Mouse (Mus musculus): ENCODE results near the gene Rpl23a. TPM values are rescaled to one million over a fixed set of nuclear protein-coding genes. Genes with fewer than 3 reads are reported as not detected.
A peak's percentile ranks its signal among the peaks of the same experiment; 100 is the strongest.

Rpl23a gene
- polyA plus RNA-seq, 1 experiment from 2014 or later = 1,650 TPM

- Histone ChIP-seq H3K4me1 (ENCODE audit: control insufficient read depth, insufficient read depth, low read length) (peaks cover 32% of the 10 kb centered on the region), H3K27me3 (ENCODE audit: control insufficient read depth, insufficient read depth, low read length) (no peaks in the 10 kb centered on the region)
Observed at GRCm38 (mm10) chr11:78179438-78179999, 3.9 kb downstream of the Rpl23a start.

GRCm38 (mm10) chr11:78178859-78179437 is 4.4 kb downstream of the Rpl23a start:
- WGBS = under 1% methylated on average over 29 of the region's 29 CpGs
- Histone ChIP-seq H3K27me3 (ENCODE audit: control insufficient read depth, insufficient read depth, low read length) (no peaks in the 10 kb centered on the region), H3K4me2 (replicated peaks; ENCODE audit: low read depth, low read length) (peak overlapping the region; percentile 59), H3K9ac (ENCODE audit: low read depth, low read length) (peak overlapping the region; percentile 69), H3K4me1 (ENCODE audit: control insufficient read depth, insufficient read depth, low read length) (peaks cover 32% of the 10 kb centered on the region), H3K36me3 (ENCODE audit: control insufficient read depth, insufficient read depth, low read length) (peaks cover 34% of the 10 kb centered on the region), H3K27ac (ENCODE audit: low read depth, low read length) (peak overlapping the region; percentile 98), H3K9me3 (ENCODE audit: control insufficient read depth, low read length) (no peaks in the 10 kb centered on the region), H3K4me3 (ENCODE audit: low read length) (peak overlapping the region; percentile 60)
- ATAC-seq (ENCODE audit: low FRiP score, low TSS enrichment) = no peak; the same call in 1 of the 2 replicates

More at GRCm38 (mm10) chr11:78179438-78179999, 3.9 kb downstream of the Rpl23a start:
- Histone ChIP-seq H3K9me3 (ENCODE audit: control insufficient read depth, low read length) (no peaks in the 10 kb centered on the region), H3K9ac (ENCODE audit: low read depth, low read length) (peak overlapping the region; percentile 69), H3K4me3 (ENCODE audit: low read length) (peak overlapping the region; percentile 60), H3K36me3 (ENCODE audit: control insufficient read depth, insufficient read depth, low read length) (peaks cover 34% of the 10 kb centered on the region), H3K27ac (ENCODE audit: low read depth, low read length) (peak overlapping the region; percentile 98; the same call in 1 of the 2 replicates), H3K4me2 (replicated peaks; ENCODE audit: low read depth, low read length) (peak overlapping the region; percentile 59)
- no peak for ATAC-seq (ENCODE audit: low FRiP score, low TSS enrichment)
- WGBS = 28% methylated on average over 8 of the region's 8 CpGs

- Histone ChIP-seq H3K4me1 (ENCODE audit: control insufficient read depth, insufficient read depth, low read length) (peaks cover 32% of the 10 kb centered on the region), H3K27me3 (ENCODE audit: control insufficient read depth, insufficient read depth, low read length) (no peaks in the 10 kb centered on the region), H3K27ac (ENCODE audit: low read depth, low read length) (peak overlapping the region; percentile 98), H3K9ac (ENCODE audit: low read depth, low read length) (peak overlapping the region; percentile 69), H3K4me2 (replicated peaks; ENCODE audit: low read depth, low read length) (peak overlapping the region; percentile 59), H3K36me3 (ENCODE audit: control insufficient read depth, insufficient read depth, low read length) (peaks cover 34% of the 10 kb centered on the region), H3K9me3 (ENCODE audit: control insufficient read depth, low read length) (no peaks in the 10 kb centered on the region), H3K4me3 (ENCODE audit: low read length) (peak overlapping the region; percentile 60)
- under 1% methylated on average over 66 of the region's 84 CpGs for WGBS
- ATAC-seq (ENCODE audit: low FRiP score, low TSS enrichment) = peak; percentile 75
Observed at GRCm38 (mm10) chr11:78177903-78178858, 5.2 kb downstream of the Rpl23a start.

GRCm38 (mm10) chr11:78177437-78177836 is 5.9 kb downstream of the Rpl23a start:
- H3K36me3 ChIP-seq (ENCODE audit: control insufficient read depth, insufficient read depth, low read length) = peaks cover 35% of the 10 kb centered on the region
- H3K4me2 ChIP-seq (replicated peaks; ENCODE audit: low read depth, low read length) = peak overlapping the region; percentile 59
- H3K4me1 ChIP-seq (ENCODE audit: control insufficient read depth, insufficient read depth, low read length) = peaks cover 32% of the 10 kb centered on the region
- under 1% methylated on average over 10 of the region's 10 CpGs for WGBS
- H3K27me3 ChIP-seq (ENCODE audit: control insufficient read depth, insufficient read depth, low read length) = no peaks in the 10 kb centered on the region
- H3K9me3 ChIP-seq (ENCODE audit: control insufficient read depth, low read length) = no peaks in the 10 kb centered on the region
- ATAC-seq (ENCODE audit: low FRiP score, low TSS enrichment) = peak; percentile 32
- H3K4me3 ChIP-seq (ENCODE audit: low read length) = peak overlapping the region; percentile 60
- peak overlapping the region; percentile 42; the same call in 1 of the 2 replicates for H3K9ac ChIP-seq (ENCODE audit: low read depth, low read length)
- peak overlapping the region; percentile 98 for H3K27ac ChIP-seq (ENCODE audit: low read depth, low read length)

- Histone ChIP-seq H3K4me2 (replicated peaks; ENCODE audit: low read depth, low read length) (peak overlapping the region; percentile 59), H3K4me3 (ENCODE audit: low read length) (peak overlapping the region; percentile 60), H3K9me3 (ENCODE audit: control insufficient read depth, low read length) (no peaks in the 10 kb centered on the region), H3K9ac (ENCODE audit: low read depth, low read length) (peak overlapping the region; percentile 60), H3K36me3 (ENCODE audit: control insufficient read depth, insufficient read depth, low read length) (peaks cover 32% of the 10 kb centered on the region), H3K27ac (ENCODE audit: low read depth, low read length) (peak overlapping the region; percentile 98), H3K4me1 (ENCODE audit: control insufficient read depth, insufficient read depth, low read length) (peaks cover 28% of the 10 kb centered on the region), H3K27me3 (ENCODE audit: control insufficient read depth, insufficient read depth, low read length) (no peaks in the 10 kb centered on the region)
- ATAC-seq (ENCODE audit: low FRiP score, low TSS enrichment) = no peak
- whole genome bisulfite sequencing = under 1% methylated on average over 23 of the region's 23 CpGs
Observed at GRCm38 (mm10) chr11:78176905-78177331, 6.5 kb downstream of the Rpl23a start.

GRCm38 (mm10) chr11:78176402-78176862 is 7.0 kb downstream of the Rpl23a start, which contains the start of the genes Nek8 and Tlcd1:
Gene Nek8, minus strand, starts transcription at chr11:78176675.
Gene Tlcd1, plus strand, starts transcription at chr11:78176711.
- Histone ChIP-seq H3K27me3 (ENCODE audit: control insufficient read depth, insufficient read depth, low read length) (no peaks in the 10 kb centered on the region), H3K36me3 (ENCODE audit: control insufficient read depth, insufficient read depth, low read length) (peaks cover 27% of the 10 kb centered on the region), H3K4me2 (replicated peaks; ENCODE audit: low read depth, low read length) (peak within 1 kb of the TSS; percentile 59), H3K9ac (ENCODE audit: low read depth, low read length) (peak within 1 kb of the TSS; percentile 60), H3K4me1 (ENCODE audit: control insufficient read depth, insufficient read depth, low read length) (peaks cover 23% of the 10 kb centered on the region), H3K9me3 (ENCODE audit: control insufficient read depth, low read length) (no peaks in the 10 kb centered on the region), H3K27ac (ENCODE audit: low read depth, low read length) (peak within 1 kb of the TSS; percentile 98), H3K4me3 (ENCODE audit: low read length) (peak within 1 kb of the TSS; percentile 60)
- ATAC-seq (ENCODE audit: low FRiP score, low TSS enrichment) = peak; percentile 65
- under 1% methylated on average over 32 of the region's 32 CpGs for WGBS

- Histone ChIP-seq H3K4me2 (replicated peaks; ENCODE audit: low read depth, low read length) (peak overlapping the region; percentile 59), H3K36me3 (ENCODE audit: control insufficient read depth, insufficient read depth, low read length) (peaks cover 22% of the 10 kb centered on the region), H3K4me3 (ENCODE audit: low read length) (peak overlapping the region; percentile 60), H3K4me1 (ENCODE audit: control insufficient read depth, insufficient read depth, low read length) (peaks cover 17% of the 10 kb centered on the region), H3K9ac (ENCODE audit: low read depth, low read length) (peak overlapping the region; percentile 60), H3K9me3 (ENCODE audit: control insufficient read depth, low read length) (no peaks in the 10 kb centered on the region), H3K27me3 (ENCODE audit: control insufficient read depth, insufficient read depth, low read length) (no peaks in the 10 kb centered on the region), H3K27ac (ENCODE audit: low read depth, low read length) (peak overlapping the region; percentile 98)
- WGBS = 4% methylated on average over 9 of the region's 10 CpGs
- ATAC-seq (ENCODE audit: low FRiP score, low TSS enrichment) = no peak
Observed at GRCm38 (mm10) chr11:78175771-78176401, 7.5 kb downstream of the Rpl23a start.

GRCm38 (mm10) chr11:78174506-78174905 is 8.9 kb downstream of the Rpl23a start:
- 91% methylated on average over 3 of the region's 3 CpGs for WGBS
- Histone ChIP-seq H3K4me2 (replicated peaks; ENCODE audit: low read depth, low read length) (no peak overlapping the region), H3K4me3 (ENCODE audit: low read length) (no peak overlapping the region), H3K9ac (ENCODE audit: low read depth, low read length) (no peak overlapping the region), H3K27me3 (ENCODE audit: control insufficient read depth, insufficient read depth, low read length) (no peaks in the 10 kb centered on the region), H3K4me1 (ENCODE audit: control insufficient read depth, insufficient read depth, low read length) (peaks cover 4% of the 10 kb centered on the region), H3K36me3 (ENCODE audit: control insufficient read depth, insufficient read depth, low read length) (peaks cover 8% of the 10 kb centered on the region; the same call in 1 of the 2 replicates), H3K9me3 (ENCODE audit: control insufficient read depth, low read length) (no peaks in the 10 kb centered on the region), H3K27ac (ENCODE audit: low read depth, low read length) (no peak overlapping the region)
- no peak for ATAC-seq (ENCODE audit: low FRiP score, low TSS enrichment)

Data from kidney, embryonic 14.5 days (tissue).